Mouse (Mus musculus): ENCODE results near the gene Bhmt2. TPM values are rescaled to one million over a fixed set of nuclear protein-coding genes. Genes with fewer than 3 reads are reported as not detected.

Gene Bhmt2
- total RNA-seq, 2 experiments from 2014 or later: 0.12 TPM; not detected in 1

- no peak for DNase-seq (ENCODE audit: low spot score)
Observed at GRCm38 (mm10) chr13:93639636-93640035, 34.5 kb downstream of the Bhmt2 start.

GRCm38 (mm10) chr13:93637282-93638245 lies 36.5 kb downstream of the Bhmt2 start, which contains the start of gene Bhmt:
TSS of gene Bhmt (minus strand) at chr13:93637961.
- DNase-seq (ENCODE audit: low spot score): no peak

GRCm38 (mm10) chr13:93636561-93636960 lies 37.5 kb downstream of the Bhmt2 start:
- no peak for DNase-seq (ENCODE audit: low spot score)

- no peak for DNase-seq (ENCODE audit: low spot score)
Observed at GRCm38 (mm10) chr13:93632927-93633326, 41.2 kb downstream of the Bhmt2 start.

GRCm38 (mm10) chr13:93630941-93631705 lies 43.0 kb downstream of the Bhmt2 start:
- no peak for DNase-seq (ENCODE audit: low spot score)

- no peak for DNase-seq (ENCODE audit: low spot score)
Observed at GRCm38 (mm10) chr13:93628861-93629260, 45.2 kb downstream of the Bhmt2 start.

GRCm38 (mm10) chr13:93614361-93614948 lies 59.6 kb downstream of the Bhmt2 start:
- DNase-seq (ENCODE audit: low spot score): no peak

GRCm38 (mm10) chr13:93613771-93614170 lies 60.3 kb downstream of the Bhmt2 start:
- no peak for DNase-seq (ENCODE audit: low spot score)

- peak; percentile 75 for DNase-seq (ENCODE audit: low spot score)
Observed at GRCm38 (mm10) chr13:93612660-93613607, 61.2 kb downstream of the Bhmt2 start.

- no peak for DNase-seq (ENCODE audit: low spot score)
Observed at GRCm38 (mm10) chr13:93608476-93608875, 65.6 kb downstream of the Bhmt2 start.

- DNase-seq (ENCODE audit: low spot score): no peak
Observed at GRCm38 (mm10) chr13:93607701-93608100, 66.4 kb downstream of the Bhmt2 start.

GRCm38 (mm10) chr13:93606868-93607578 lies 67.1 kb downstream of the Bhmt2 start:
- DNase-seq (ENCODE audit: low spot score): no peak

Other genes with a start within 250 kb of the Bhmt2 start
- 10 to 100 TPM; 26.4 to 30.7 TPM for gene Jmy, start 174.5 kb downstream of the Bhmt2 start, total RNA-seq (2021)
- gene Bhmt, start 36.3 kb downstream of the Bhmt2 start, total RNA-seq (2021): under 1 TPM in 1 of 2 experiments, not detected in 1; 0.45 TPM
- under 1 TPM in 1 of 2 experiments, not detected in 1; 0.14 TPM for gene Dmgdh, start 131 bp upstream of the Bhmt2 start, total RNA-seq (2021)
- gene Arsb, start 97.3 kb upstream of the Bhmt2 start, total RNA-seq (2021): 1 to 10 TPM; 2.7 to 3.0 TPM

Measured in gastrocnemius, adult 18-20 months (tissue).